Mouse (Mus musculus): ENCODE measurements around the gene Jpt2. TPM values are rescaled to one million over a fixed set of nuclear protein-coding genes. Genes with fewer than 3 reads are reported as not detected.

Jpt2 gene
- polyA plus RNA-seq, 2 experiments = 24.3 to 31.6 TPM

DNA sequence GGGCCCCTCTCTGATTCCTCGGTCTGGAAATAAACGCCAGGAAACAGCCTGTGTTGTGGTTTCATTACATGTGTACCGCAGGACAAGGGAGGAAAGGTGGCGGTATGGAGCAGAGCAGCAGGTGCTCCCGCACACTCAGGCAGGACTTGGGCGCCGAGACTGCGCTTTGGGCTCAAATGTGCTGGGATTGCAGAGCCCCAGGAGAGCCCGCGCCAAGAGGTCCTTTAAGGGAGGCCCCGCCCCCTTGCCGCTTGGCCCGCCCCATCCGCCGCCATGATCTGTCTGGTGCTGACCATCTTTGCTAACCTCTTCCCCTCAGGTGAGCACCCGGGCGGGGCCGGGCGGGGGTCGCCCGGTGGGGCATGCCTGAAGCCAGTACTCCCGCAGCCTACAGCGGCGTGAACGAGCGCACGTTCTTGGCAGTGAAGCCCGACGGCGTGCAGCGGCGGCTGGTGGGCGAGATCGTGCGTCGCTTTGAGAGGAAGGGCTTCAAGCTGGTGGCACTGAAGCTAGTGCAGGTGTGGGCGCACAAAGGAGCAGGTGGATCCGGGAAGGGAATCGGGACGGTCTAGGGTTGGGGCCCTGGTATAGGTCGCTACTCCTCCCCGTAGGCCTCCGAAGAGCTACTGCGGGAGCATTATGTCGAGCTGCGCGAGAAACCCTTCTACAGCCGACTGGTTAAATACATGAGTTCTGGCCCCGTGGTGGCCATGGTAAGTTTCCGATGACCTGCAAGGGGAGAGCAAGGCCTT, 64.1 kb downstream of the Jpt2 start, which contains the start of gene Nme3:
Gene Nme3, plus strand, starts transcription at position 260 of the 752 bp plus-strand sequence.
- H3K4me1 ChIP-seq (replicated peaks; ENCODE audit: control insufficient read depth in 2 of 2, insufficient read depth in 2 of 2, low read length in 1 of 2) = peaks cover 14 to 16% of the 10 kb centered on the region in 2 experiments
- H3K27me3 ChIP-seq (ENCODE audit: control insufficient read depth, insufficient read depth, low read length) = no peaks in the 10 kb centered on the region
- TF ChIP-seq EP300 (IDR thresholded peaks at IDR 0.05; ENCODE audit: low read depth) (no peak), CTCF (IDR thresholded peaks at IDR 0.05; ENCODE audit: low read depth) (peak; percentile 45)
- H3K36me3 ChIP-seq (replicated peaks; ENCODE audit: control insufficient read depth, insufficient read depth, low read depth) = peaks cover 54% of the 10 kb centered on the region
- under 1% methylated on average over 50 of the region's 50 CpGs for WGBS (ENCODE audit: insufficient replicate concordance)
- peak within 1 kb of the TSS; percentile 61 for H3K27ac ChIP-seq
- peak; percentile 66 to 68 (median 68) for DNase-seq (ENCODE audit: low read depth in 3 of 3, low spot score in 3 of 3)
- peak within 1 kb of the TSS; percentile 94 for H3K9ac ChIP-seq (replicated peaks)
- peak within 1 kb of the TSS; percentile 83 to 99 for H3K4me3 ChIP-seq (ENCODE audit: insufficient read depth in 1 of 2, low read depth in 2 of 2, low read length in 2 of 2)
- peak; percentile 74 for ATAC-seq (ENCODE audit: insufficient read depth)
- peak within 1 kb of the TSS; percentile 97 for H3K4me2 ChIP-seq (ENCODE audit: low read depth)
- H3K9me3 ChIP-seq (ENCODE audit: control insufficient read depth, low read length) = no peaks in the 10 kb centered on the region

DNA sequence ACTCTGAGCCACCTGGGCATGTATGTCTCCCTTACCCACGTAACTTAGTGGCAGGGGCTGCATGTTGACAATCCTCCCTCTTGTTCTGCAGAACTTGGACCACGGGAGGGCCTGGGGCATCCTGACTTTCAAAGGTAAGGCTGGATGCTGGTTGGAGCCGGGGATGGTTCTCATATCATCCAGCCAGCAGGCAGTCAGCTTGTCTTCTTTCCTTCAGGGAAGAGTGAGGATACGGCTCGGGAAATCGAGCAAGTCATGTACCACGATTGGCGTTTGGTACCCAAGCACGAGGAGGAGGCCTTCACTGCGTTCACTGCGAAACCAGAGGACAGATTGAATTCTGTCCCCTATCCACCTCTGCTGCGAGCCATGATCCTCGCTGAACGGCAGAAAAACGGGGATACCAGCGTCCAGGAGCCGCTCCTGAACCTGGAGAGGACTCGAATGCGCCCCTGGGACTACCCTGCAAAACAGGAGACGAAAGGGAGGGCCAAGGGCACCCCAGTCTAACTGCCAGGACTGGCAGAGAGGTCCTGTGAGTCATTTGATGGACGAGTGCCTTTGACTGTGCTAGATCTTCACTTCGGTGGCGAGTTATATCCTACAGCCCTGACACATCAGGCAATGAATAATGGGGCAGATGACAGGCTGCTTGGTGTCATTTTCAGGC, 64.8 kb downstream of the Jpt2 start:
- Histone ChIP-seq H3K4me3 (ENCODE audit: insufficient read depth in 1 of 2, low read depth in 2 of 2, low read length in 2 of 2) (peak overlapping the region; percentile 83 to 99), H3K4me2 (ENCODE audit: low read depth) (peak overlapping the region; percentile 97), H3K4me1 (replicated peaks; ENCODE audit: control insufficient read depth in 2 of 2, insufficient read depth in 2 of 2, low read length in 1 of 2) (peaks cover 13 to 16% of the 10 kb centered on the region in 2 experiments; a peak in 3 of 4 replicates), H3K9me3 (ENCODE audit: control insufficient read depth, low read length) (no peaks in the 10 kb centered on the region), H3K27ac (peak overlapping the region; percentile 55), H3K36me3 (replicated peaks; ENCODE audit: control insufficient read depth, insufficient read depth, low read depth) (peaks cover 54% of the 10 kb centered on the region), H3K9ac (replicated peaks) (peak overlapping the region; percentile 87), H3K27me3 (ENCODE audit: control insufficient read depth, insufficient read depth, low read length) (no peaks in the 10 kb centered on the region)
- DNase-seq (ENCODE audit: low read depth in 3 of 3, low spot score in 3 of 3) (no peak), ATAC-seq (ENCODE audit: insufficient read depth) (peak; percentile 3; the same call in 1 of the 2 replicates)
- TF ChIP-seq EP300 (IDR thresholded peaks at IDR 0.05; ENCODE audit: low read depth) (no peak), CTCF (IDR thresholded peaks at IDR 0.05; ENCODE audit: low read depth) (no peak)
- 9% methylated on average over 23 of the region's 23 CpGs for WGBS (ENCODE audit: insufficient replicate concordance)

DNA sequence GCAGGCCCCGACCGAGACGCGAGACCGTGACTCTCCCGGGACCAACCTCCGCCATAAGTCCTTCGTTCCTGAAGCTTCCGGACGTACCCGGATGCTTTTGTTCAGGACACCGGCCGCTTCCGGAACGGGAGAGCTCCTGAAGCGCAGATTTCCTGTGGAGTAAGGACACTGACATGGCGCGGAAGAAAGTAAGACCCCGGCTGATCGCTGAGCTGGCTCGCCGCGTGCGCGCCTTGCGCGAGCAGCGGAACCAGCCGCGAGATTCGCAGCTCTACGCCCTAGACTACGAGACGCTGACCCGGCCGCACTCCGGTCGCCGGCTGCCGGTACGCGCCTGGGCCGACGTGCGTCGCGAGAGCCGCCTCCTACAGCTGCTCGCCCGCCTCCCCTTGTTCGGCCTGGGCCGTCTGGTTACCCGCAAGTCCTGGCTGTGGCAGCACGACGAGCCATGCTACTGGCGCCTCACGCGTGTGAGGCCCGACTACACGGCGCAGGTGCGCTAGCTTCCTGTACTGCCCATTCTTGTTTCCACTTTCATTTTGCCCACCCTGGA, 65.4 kb downstream of the Jpt2 start, which contains the start of the genes Eme2 and Mrps34:
Gene Eme2, minus strand, starts transcription at position 93 of the 553 bp plus-strand sequence.
Gene Mrps34, plus strand, starts transcription at position 122 of the 553 bp plus-strand sequence.
- TF ChIP-seq CTCF (IDR thresholded peaks at IDR 0.05; ENCODE audit: low read depth) = no peak
- TF ChIP-seq EP300 (IDR thresholded peaks at IDR 0.05; ENCODE audit: low read depth) = no peak
- peaks cover 13 to 16% of the 10 kb centered on the region in 2 experiments; a peak in 3 of 4 replicates for H3K4me1 ChIP-seq (replicated peaks; ENCODE audit: control insufficient read depth in 2 of 2, insufficient read depth in 2 of 2, low read length in 1 of 2)

DNA sequence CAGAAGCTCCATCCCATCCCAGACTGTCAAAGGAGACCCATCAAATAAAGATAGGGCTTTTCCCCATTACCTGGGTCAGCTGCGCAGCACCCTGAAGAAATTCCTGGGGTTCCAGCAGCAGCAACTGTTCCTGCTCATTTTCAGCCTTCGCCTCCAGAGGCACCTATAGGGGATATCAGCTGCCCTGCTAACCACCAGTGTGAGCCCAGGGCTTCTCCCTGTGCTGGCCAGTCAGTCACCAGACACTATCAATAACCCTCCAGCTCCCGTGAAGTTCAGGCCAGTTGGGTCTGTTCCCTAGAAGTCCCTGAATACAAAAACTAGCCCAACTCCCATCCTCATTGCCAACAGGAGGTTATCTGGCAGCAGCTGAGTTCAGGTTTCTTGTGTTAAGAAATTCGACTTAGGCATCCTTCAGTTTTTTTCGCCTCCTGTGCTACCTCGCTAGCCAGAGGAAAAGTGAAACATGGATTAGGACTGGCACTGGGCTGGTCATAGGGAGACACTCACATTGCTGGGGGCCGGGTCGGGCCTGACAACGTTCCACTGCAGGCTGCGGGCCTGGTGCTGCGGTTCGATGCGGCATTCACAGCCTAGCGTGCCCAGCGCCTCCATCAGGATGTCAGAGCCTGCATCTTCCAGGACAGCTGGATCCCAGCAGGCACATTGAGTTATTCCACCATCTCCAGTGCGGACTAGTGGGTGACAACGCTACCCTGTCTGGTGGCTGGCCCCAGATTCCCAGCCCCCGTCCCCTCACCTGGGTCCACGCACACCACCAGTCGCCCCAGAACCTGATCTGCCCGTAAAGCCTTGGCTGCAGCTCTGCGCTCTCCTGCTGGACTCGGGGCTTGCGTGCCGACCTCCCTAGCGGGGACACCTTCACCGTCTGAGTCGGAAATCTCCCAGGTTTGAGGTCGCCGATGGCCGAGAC, 66.2 kb downstream of the Jpt2 start:
- TF ChIP-seq EP300 (IDR thresholded peaks at IDR 0.05; ENCODE audit: low read depth) (no peak), CTCF (IDR thresholded peaks at IDR 0.05; ENCODE audit: low read depth) (0 out of 2 replicates have a peak, but pooled peaks have one; percentile 17)
- H3K4me3 ChIP-seq (ENCODE audit: insufficient read depth in 1 of 2, low read depth in 2 of 2, low read length in 2 of 2) = peak overlapping the region; percentile 83 to 99
- peaks cover 13 to 16% of the 10 kb centered on the region in 2 experiments; a peak in 3 of 4 replicates for H3K4me1 ChIP-seq (replicated peaks; ENCODE audit: control insufficient read depth in 2 of 2, insufficient read depth in 2 of 2, low read length in 1 of 2)
- no peaks in the 10 kb centered on the region for H3K27me3 ChIP-seq (ENCODE audit: control insufficient read depth, insufficient read depth, low read length)
- peak overlapping the region; percentile 97 for H3K4me2 ChIP-seq (ENCODE audit: low read depth)
- H3K9ac ChIP-seq (replicated peaks) = peak overlapping the region; percentile 87
- H3K36me3 ChIP-seq (replicated peaks; ENCODE audit: control insufficient read depth, insufficient read depth, low read depth) = peaks cover 54% of the 10 kb centered on the region
- DNase-seq (ENCODE audit: low read depth in 3 of 3, low spot score in 3 of 3) = no peak
- 9% methylated on average over 31 of the region's 31 CpGs for WGBS (ENCODE audit: insufficient replicate concordance)
- no peaks in the 10 kb centered on the region for H3K9me3 ChIP-seq (ENCODE audit: control insufficient read depth, low read length)
- peak overlapping the region; percentile 55 for H3K27ac ChIP-seq
- peak; percentile 14; the same call in 1 of the 2 replicates for ATAC-seq (ENCODE audit: insufficient read depth)

More for the DNA sequence above, 65.4 kb downstream of the Jpt2 start, which contains the start of the genes Eme2 and Mrps34:
- Histone ChIP-seq H3K36me3 (replicated peaks; ENCODE audit: control insufficient read depth, insufficient read depth, low read depth) (peaks cover 54% of the 10 kb centered on the region), H3K27me3 (ENCODE audit: control insufficient read depth, insufficient read depth, low read length) (no peaks in the 10 kb centered on the region), H3K4me2 (ENCODE audit: low read depth) (peak within 1 kb of the TSS; percentile 97), H3K4me3 (ENCODE audit: insufficient read depth in 1 of 2, low read depth in 2 of 2, low read length in 2 of 2) (peak within 1 kb of the TSS; percentile 83 to 99), H3K9me3 (ENCODE audit: control insufficient read depth, low read length) (no peaks in the 10 kb centered on the region), H3K9ac (replicated peaks) (peak within 1 kb of the TSS; percentile 87), H3K27ac (peak within 1 kb of the TSS; percentile 55)
- DNase-seq (ENCODE audit: low read depth in 3 of 3, low spot score in 3 of 3) (peak; percentile 72 to 78 (median 75)), ATAC-seq (ENCODE audit: insufficient read depth) (peak; percentile 58)
- under 1% methylated on average over 58 of the region's 62 CpGs for WGBS (ENCODE audit: insufficient replicate concordance)

Data from liver, embryonic 14.5 days (tissue).